17 mouse cellular contexts compared by ENCODE assay signal in the genomic region with DNA sequence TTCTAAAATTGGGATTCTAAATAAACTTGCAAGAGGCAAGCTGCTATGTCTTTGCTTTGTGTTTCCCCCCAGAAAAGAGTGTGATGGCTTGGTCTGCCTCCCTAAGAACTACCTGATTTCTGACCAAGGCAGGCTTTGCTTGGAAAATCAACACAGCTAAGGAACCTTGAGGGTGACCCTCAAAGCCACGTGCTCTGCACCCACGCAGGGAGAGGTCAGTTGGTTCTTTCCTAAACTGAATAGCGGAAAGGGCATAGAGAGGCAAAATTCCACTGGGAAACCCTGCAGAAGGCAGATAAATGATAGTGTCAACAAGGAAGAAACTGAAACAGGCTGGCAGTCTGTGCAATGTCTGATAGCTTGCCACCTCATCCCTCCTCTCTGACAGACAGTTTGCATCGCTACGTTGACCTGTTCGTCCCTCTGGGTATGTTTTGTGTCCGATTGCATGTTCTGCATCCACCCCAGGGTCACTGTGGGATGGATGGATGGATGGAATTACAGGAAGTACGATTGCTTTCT.
"Had no signal": no experiment of that assay in that cellular context is flagged by ENCODE, and none has a peak within 500 bp of the region (broad histone marks: within the 10 kb centered on the region; RNA-seq: fewer than 3 reads in every experiment).

No protein-coding gene starts in this region.

- H3K4me1 ChIP-seq: liver, embryonic 13.5 days; midbrain, embryonic 13.5 days; neural tube, embryonic 13.5 days had no signal

- DNase-seq: kidney, adult 8-10 months; kidney, postnatal 10 days; kidney, postnatal 36 days; layer of hippocampus, postnatal 36 days; liver, embryonic 13.5 days; lung, adult 2 months; lung, postnatal 14 days; lung, postnatal 4 days; thymus, adult 18-20 months; thymus, postnatal 36 days had no signal

- H3K36me3 ChIP-seq: kidney, embryonic 15.5 days; liver, embryonic 13.5 days; midbrain, embryonic 10.5 days; midbrain, embryonic 13.5 days; neural tube, embryonic 13.5 days had no signal

- H3K4me3 ChIP-seq: kidney, embryonic 15.5 days; left cerebral cortex, adult 2 months; liver, embryonic 13.5 days; midbrain, embryonic 10.5 days; midbrain, embryonic 13.5 days; myocyte; neural tube, embryonic 13.5 days had no signal

- H3K9me3 ChIP-seq: kidney, embryonic 15.5 days had no signal

- H3K27me3 ChIP-seq: kidney, embryonic 15.5 days; liver, embryonic 13.5 days; midbrain, embryonic 13.5 days; neural tube, embryonic 13.5 days had no signal

- ATAC-seq: midbrain, embryonic 13.5 days; midbrain, embryonic 16.5 days had no signal
